Mouse (Mus musculus): ENCODE data around the gene Ghdc. TPM values are rescaled to one million over a fixed set of nuclear protein-coding genes. Genes with fewer than 3 reads are reported as not detected.

Gene Ghdc
- polyA plus RNA-seq, 1 experiment from 2014 or later = 3.8 TPM

DNA sequence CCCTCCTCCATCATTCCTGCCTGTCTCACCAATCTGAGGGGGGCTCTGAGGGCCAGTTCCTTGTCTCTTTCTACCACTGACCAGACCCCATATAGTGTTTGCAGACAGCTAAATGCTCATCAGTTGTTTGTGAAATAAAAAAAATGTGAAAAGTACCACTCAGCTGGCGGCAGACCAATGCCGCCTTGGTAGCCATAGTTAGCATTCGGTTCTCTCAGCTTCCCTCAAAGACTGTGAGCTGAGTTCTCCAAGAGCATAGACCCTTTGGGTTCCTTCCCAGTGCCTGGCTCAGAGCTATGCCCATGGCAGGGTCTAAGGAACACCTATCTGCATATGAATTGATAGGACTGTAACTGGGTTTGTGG is 16.1 kb downstream of the Ghdc start:
- H3K9me3 ChIP-seq = no peaks in the 10 kb centered on the region
- no peak overlapping the region for H3K9ac ChIP-seq
- H3K4me3 ChIP-seq = no peak overlapping the region
- H3K4me2 ChIP-seq = no peak overlapping the region
- WGBS = 90% methylated on average over 3 of the region's 3 CpGs
- peaks cover 13% of the 10 kb centered on the region; the same call in 1 of the 2 replicates for H3K27me3 ChIP-seq
- no peak overlapping the region for H3K27ac ChIP-seq
- ATAC-seq (ENCODE audit: low FRiP score) = no peak
- peaks cover 62% of the 10 kb centered on the region for H3K36me3 ChIP-seq
- peaks cover 20% of the 10 kb centered on the region for H3K4me1 ChIP-seq (replicated peaks)

DNA sequence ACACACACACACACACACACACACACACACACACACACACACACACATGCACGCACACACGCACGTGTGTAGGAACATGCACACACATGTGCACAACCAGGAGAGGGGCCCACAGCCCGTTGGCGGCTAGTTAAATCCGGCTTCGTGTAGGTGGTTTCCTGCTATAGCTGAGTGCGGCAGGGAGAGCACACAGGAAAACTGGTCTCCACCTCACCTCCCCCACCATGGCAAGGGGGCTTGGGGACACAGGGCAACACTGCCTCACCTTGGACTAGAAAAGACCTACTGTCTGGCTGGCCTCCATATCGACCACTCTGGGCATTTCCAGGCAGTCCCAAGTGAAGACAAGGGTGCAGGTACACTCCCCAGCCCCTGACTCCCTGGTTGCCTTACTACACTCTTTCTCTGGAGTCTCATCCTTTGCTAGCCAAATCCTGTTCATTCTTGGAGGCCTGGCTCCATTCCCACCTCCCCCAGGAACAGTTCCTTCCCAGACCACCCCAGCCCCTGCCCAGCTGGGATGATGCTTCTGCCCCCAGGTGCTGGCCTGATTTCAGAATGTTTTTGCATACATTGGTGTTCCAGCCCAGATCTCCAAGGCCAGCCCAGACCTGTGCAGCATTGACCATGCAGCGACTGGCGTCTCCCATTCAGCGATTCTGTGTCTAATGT is 16.6 kb downstream of the Ghdc start:
- Histone ChIP-seq H3K36me3 (peaks cover 67% of the 10 kb centered on the region), H3K27me3 (peaks cover 14% of the 10 kb centered on the region; the same call in 1 of the 2 replicates), H3K27ac (no peak overlapping the region), H3K4me2 (no peak overlapping the region), H3K9ac (no peak overlapping the region), H3K4me1 (replicated peaks) (peaks cover 15% of the 10 kb centered on the region), H3K4me3 (no peak overlapping the region), H3K9me3 (no peaks in the 10 kb centered on the region)
- 90% methylated on average over 12 of the region's 12 CpGs for WGBS
- no peak for ATAC-seq (ENCODE audit: low FRiP score)

DNA sequence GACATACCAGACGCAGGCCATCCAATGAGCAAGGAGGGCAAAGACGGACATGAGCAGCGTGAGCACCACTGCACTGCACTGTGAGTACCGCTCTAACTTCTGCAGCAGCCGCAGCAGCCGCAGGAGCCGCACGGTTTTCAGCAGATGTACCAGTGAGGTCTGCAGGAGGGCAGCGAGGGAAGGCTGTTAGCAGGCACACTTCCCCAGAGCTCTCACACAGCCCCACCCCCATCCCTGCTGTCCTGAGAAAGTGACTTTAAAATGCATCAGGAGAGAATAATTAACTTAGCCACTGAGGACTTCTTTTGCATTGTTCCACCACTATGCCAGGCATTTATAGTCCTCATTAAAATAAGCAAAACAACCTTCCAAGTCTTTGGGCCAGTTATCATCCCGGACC is 18.5 kb downstream of the Ghdc start:
- Histone ChIP-seq H3K4me3 (no peak overlapping the region), H3K4me1 (replicated peaks) (0 out of 2 replicates have a peak, but pooled peaks cover 4% of the 10 kb centered on the region), H3K9ac (peak overlapping the region; percentile 51; the same call in 1 of the 2 replicates), H3K27ac (no peak overlapping the region), H3K4me2 (no peak overlapping the region), H3K9me3 (no peaks in the 10 kb centered on the region), H3K36me3 (peaks cover 75% of the 10 kb centered on the region), H3K27me3 (peaks cover 16% of the 10 kb centered on the region)
- ATAC-seq (ENCODE audit: low FRiP score) = no peak
- WGBS = 38% methylated on average over 10 of the region's 10 CpGs

DNA sequence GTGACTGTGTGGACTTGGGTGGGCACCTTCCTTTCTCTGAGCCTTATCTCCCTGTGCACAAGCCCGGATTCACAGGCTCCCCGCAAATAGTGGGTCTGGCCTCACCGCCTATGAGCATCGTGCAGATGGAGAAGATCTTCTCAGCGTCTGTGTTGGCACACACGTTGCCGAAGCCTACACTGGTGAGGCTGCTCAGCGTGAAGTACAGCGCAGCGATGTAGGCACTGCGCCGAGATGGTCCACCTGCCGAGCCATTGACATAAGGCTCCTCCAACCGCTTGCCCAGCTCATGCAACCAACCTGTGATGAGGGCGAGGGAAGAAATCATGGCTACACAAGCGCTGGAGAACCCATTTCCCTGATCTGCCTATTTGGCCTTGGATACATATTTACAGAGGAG is 20.6 kb downstream of the Ghdc start:
- Histone ChIP-seq H3K36me3 (peaks cover 77% of the 10 kb centered on the region), H3K27me3 (peaks cover 16% of the 10 kb centered on the region)

DNA sequence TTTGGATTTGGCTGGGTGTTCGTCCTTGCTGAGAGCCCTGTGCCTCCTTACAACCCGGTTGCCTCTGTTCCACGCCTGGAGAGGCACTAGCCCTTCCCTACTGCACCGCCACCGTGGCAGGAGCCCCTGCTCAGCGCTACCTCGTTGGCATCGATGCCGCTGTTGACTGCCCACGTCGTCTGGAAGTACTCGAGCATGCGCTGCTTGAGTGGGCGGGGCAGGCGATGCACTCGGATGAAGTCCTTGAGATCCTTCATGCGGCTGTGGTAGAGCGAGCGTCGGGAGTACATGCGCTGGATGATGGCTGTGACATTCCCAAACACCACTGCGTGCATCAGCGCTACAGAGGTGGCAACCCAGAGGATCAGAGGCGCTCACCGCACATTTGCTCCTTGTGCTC is 21.3 kb downstream of the Ghdc start:
- H3K36me3 ChIP-seq = peaks cover 76% of the 10 kb centered on the region
- H3K4me2 ChIP-seq = no peak overlapping the region
- no peak overlapping the region for H3K4me3 ChIP-seq
- no peak overlapping the region for H3K9ac ChIP-seq
- H3K4me1 ChIP-seq (replicated peaks) = peaks cover 4% of the 10 kb centered on the region; the same call in 1 of the 2 replicates
- no peak overlapping the region for H3K27ac ChIP-seq
- no peaks in the 10 kb centered on the region for H3K9me3 ChIP-seq
- no peak for ATAC-seq (ENCODE audit: low FRiP score)
- WGBS = 56% methylated on average over 25 of the region's 25 CpGs
- peaks cover 16% of the 10 kb centered on the region for H3K27me3 ChIP-seq

More for the DNA sequence above, 20.6 kb downstream of the Ghdc start:
- Histone ChIP-seq H3K9me3 (no peaks in the 10 kb centered on the region), H3K4me2 (no peak overlapping the region), H3K4me1 (replicated peaks) (peaks cover 4% of the 10 kb centered on the region; the same call in 1 of the 2 replicates), H3K9ac (no peak overlapping the region), H3K4me3 (no peak overlapping the region), H3K27ac (no peak overlapping the region)
- WGBS = 91% methylated on average over 16 of the region's 16 CpGs
- ATAC-seq (ENCODE audit: low FRiP score) = no peak

DNA sequence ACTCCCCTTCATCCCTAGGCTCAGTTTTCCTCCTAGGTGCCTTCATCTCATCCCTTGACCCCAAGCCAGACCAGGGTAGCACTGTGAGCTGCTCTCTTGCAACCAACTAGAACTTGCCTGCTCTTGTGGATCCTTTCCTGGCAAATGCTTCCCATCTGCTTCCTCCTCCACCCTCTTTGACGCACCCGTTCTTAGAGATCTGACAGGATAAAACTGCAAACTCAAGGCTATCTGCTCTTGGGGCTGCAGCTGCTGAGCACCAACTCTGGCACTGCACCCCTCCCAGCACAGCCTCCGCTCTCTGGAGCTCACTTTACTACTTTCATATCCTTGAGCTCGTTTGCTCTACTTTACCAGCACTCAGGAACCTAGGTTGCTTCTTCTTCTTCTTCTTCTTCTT is 22.1 kb downstream of the Ghdc start:
- ATAC-seq (ENCODE audit: low FRiP score) = no peak
- WGBS = 82% methylated on average over 4 of the region's 4 CpGs
- H3K4me1 ChIP-seq (replicated peaks) = peaks cover 4% of the 10 kb centered on the region; the same call in 1 of the 2 replicates
- no peaks in the 10 kb centered on the region for H3K9me3 ChIP-seq
- H3K4me3 ChIP-seq = no peak overlapping the region
- peaks cover 74% of the 10 kb centered on the region for H3K36me3 ChIP-seq
- H3K27ac ChIP-seq = no peak overlapping the region
- no peak overlapping the region for H3K9ac ChIP-seq
- peaks cover 16% of the 10 kb centered on the region for H3K27me3 ChIP-seq
- no peak overlapping the region for H3K4me2 ChIP-seq

DNA sequence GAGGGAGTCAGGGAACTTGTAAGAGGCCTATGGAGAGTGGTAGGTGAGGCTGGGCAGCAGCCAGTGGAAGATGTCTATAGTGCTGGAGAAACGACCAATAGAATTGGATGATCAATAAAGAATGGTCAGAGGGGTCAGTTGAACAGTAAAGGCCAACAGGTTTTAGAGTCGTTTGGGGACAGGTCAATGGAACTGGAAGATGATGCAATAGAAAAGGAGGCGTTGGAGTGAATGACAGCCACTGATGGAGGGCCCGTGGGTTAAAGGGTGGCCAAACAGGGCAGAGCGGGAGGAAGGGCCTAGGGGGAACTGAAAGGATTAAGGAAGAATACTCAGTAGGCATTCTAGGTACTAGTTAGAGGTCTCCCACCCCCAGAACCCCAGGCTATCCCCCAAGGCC is 23.6 kb downstream of the Ghdc start:
- no peak for ATAC-seq (ENCODE audit: low FRiP score)
- no peak overlapping the region for H3K4me2 ChIP-seq
- H3K4me3 ChIP-seq = no peak overlapping the region
- 73% methylated on average over 5 of the region's 5 CpGs for WGBS
- no peak overlapping the region for H3K27ac ChIP-seq
- H3K4me1 ChIP-seq (replicated peaks) = peaks cover under 1% of the 10 kb centered on the region; the same call in 1 of the 2 replicates
- no peak overlapping the region for H3K9ac ChIP-seq
- peaks cover 75% of the 10 kb centered on the region for H3K36me3 ChIP-seq
- H3K9me3 ChIP-seq = no peaks in the 10 kb centered on the region
- H3K27me3 ChIP-seq = peaks cover 16% of the 10 kb centered on the region

DNA sequence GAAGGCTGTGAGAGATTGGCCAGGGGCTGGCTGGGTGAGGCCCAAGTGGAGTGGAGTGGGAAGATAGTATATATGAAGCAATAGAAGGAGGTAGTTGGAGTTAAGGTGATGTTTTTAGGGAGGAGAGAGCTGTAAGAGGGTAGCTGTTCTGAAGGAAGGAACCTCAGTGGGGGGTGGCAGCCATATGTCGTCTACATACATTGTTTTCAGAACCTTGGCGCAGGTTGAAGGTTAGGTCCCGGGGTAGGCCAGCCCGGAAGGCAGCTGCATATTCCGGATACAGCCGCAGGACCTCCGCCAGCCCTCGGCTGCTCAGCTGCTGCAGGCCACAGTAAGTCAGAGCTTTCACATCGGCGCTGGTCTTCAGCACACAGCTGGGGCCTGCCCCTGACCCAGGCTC is 24.2 kb downstream of the Ghdc start:
- no peak overlapping the region for H3K9ac ChIP-seq
- H3K27ac ChIP-seq = no peak overlapping the region
- no peak for ATAC-seq (ENCODE audit: low FRiP score)
- no peaks in the 10 kb centered on the region; the same call in 1 of the 2 replicates for H3K4me1 ChIP-seq (replicated peaks)
- no peak overlapping the region for H3K4me2 ChIP-seq
- no peak overlapping the region for H3K4me3 ChIP-seq
- H3K9me3 ChIP-seq = no peaks in the 10 kb centered on the region
- 73% methylated on average over 10 of the region's 10 CpGs for WGBS
- peaks cover 16% of the 10 kb centered on the region for H3K27me3 ChIP-seq
- H3K36me3 ChIP-seq = peaks cover 75% of the 10 kb centered on the region

DNA sequence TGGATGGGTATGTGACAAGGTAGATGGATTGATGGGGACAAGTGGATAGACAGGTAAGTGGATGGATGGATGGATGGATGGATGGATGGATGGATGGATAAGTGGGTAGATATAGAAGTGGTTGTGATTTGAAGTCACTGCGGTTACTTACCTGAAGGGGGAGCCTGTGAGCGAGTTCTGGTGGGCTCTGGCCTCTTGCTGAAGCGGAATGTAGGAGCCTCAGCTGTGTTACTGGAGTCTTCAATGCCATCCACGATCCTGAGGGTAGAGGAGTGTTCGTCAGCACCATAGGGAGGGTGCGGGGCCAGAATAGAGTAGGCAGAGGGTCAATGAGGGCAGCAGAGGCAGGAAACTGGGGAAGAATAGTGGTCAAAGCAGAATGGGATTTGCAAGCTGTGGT is 25.7 kb downstream of the Ghdc start:
- no peak overlapping the region for H3K4me2 ChIP-seq
- 0 out of 2 replicates have a peak, but pooled peaks have one; percentile 55 for ATAC-seq (ENCODE audit: low FRiP score)

DNA sequence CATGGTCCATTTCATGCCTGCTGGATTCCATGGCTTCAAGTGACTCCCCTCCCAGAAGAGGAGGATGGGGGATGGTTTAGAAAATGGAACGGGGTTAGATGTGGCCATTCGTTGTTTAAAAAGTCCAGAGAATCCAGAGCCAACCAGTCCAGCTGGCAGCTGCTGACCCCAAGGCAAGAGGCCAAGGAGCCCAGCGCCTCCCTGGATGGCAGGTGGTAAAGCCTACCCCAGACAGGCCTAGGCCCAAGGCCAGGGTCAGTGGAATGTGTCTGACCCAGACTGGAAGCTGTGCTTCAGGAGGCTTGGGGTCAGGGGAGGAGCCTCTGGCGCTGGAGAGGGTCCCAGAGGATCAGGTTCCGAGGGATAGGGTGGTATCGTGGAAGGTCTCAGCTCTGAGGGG is 29.4 kb downstream of the Ghdc start:
- peaks cover 39% of the 10 kb centered on the region for H3K36me3 ChIP-seq
- H3K9ac ChIP-seq = no peak overlapping the region
- 78% methylated on average over 6 of the region's 6 CpGs for WGBS
- no peak overlapping the region for H3K4me3 ChIP-seq
- ATAC-seq (ENCODE audit: low FRiP score) = no peak
- H3K4me2 ChIP-seq = no peak overlapping the region
- no peaks in the 10 kb centered on the region for H3K9me3 ChIP-seq
- no peak overlapping the region for H3K27ac ChIP-seq
- peaks cover 4% of the 10 kb centered on the region; the same call in 1 of the 2 replicates for H3K27me3 ChIP-seq
- H3K4me1 ChIP-seq (replicated peaks) = peaks cover 17% of the 10 kb centered on the region

More for the DNA sequence above, 25.7 kb downstream of the Ghdc start:
- Histone ChIP-seq H3K9me3 (no peaks in the 10 kb centered on the region), H3K27me3 (peaks cover 17% of the 10 kb centered on the region), H3K4me3 (no peak overlapping the region), H3K36me3 (peaks cover 65% of the 10 kb centered on the region), H3K4me1 (replicated peaks) (no peaks in the 10 kb centered on the region; the same call in 1 of the 2 replicates), H3K9ac (no peak overlapping the region), H3K27ac (no peak overlapping the region)
- 12% methylated on average over 6 of the region's 6 CpGs for WGBS

DNA sequence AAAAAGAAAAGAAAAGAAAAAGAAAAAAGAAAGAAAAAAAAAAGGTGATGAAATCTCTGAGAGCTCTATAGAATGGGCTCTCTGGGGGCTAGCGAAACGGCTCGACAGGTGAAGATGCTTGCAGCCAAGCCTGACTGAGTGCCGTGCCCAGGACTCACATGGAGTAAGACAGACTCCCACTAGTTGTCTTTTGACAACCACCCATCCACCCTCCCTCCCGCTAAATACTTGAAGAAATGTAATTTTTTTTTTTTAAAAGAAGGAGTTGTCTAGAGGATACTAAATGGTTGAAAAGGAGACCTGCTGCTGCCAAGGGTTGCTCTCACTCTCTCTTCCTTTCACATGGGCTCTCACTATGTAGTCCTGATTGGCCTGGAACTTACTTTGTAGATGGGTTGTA is 32.0 kb downstream of the Ghdc start:
- Histone ChIP-seq H3K4me1 (replicated peaks) (peaks cover 26% of the 10 kb centered on the region), H3K9ac (peak overlapping the region; percentile 74), H3K4me2 (peak overlapping the region; percentile 77), H3K4me3 (peak overlapping the region; percentile 79), H3K36me3 (peaks cover 23% of the 10 kb centered on the region), H3K27me3 (peaks cover 4% of the 10 kb centered on the region; the same call in 1 of the 2 replicates), H3K27ac (peak overlapping the region; percentile 80), H3K9me3 (no peaks in the 10 kb centered on the region)
- WGBS = 23% methylated on average over 5 of the region's 5 CpGs
- ATAC-seq (ENCODE audit: low FRiP score) = no peak

DNA sequence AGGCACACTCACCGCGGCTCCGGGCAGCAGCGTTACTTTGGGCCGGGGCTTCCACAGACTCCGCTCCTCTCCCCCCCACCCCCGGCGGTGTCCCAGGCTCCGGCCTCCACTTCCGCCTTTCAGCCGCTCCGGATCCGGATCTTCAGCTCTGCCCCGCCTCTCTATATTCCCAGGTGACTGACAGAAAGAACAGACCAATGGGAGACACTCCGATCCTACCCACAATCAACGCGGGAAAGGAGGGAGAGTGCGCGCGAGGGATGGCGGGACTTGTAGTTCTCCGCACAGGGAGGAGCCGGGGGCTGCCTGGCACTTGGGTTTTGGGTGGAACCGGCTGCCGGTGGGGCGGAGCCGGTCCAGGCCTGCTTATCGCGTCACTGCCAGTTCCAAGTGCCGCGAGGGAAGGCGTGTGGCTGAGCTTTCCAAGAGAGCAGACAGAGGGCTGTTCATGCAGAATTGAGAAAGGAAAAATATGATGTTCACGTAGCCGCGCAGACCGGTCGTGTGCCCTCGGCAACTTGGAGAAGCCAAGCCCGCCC is 32.6 kb downstream of the Ghdc start, which contains the start of gene Rab5c:
Gene Rab5c, minus strand, starts transcription at position 150 of the 539 bp plus-strand sequence.
- peak; percentile 99 for ATAC-seq (ENCODE audit: low FRiP score)
- under 1% methylated on average over 39 of the region's 39 CpGs for WGBS
- Histone ChIP-seq H3K4me1 (replicated peaks) (peaks cover 26% of the 10 kb centered on the region), H3K4me2 (peak within 1 kb of the TSS; percentile 77), H3K9ac (peak within 1 kb of the TSS; percentile 97), H3K27me3 (peaks cover 4% of the 10 kb centered on the region; the same call in 1 of the 2 replicates), H3K4me3 (peak within 1 kb of the TSS; percentile 79), H3K36me3 (peaks cover 23% of the 10 kb centered on the region), H3K27ac (peak within 1 kb of the TSS; percentile 80), H3K9me3 (no peaks in the 10 kb centered on the region)
